Mouse (Mus musculus) monocyte, adult 2 months (primary cell): ENCODE results near the gene Ypel1.
A peak's percentile ranks its signal among the peaks of the same experiment; 100 is the strongest.

Source experiments
- DNase-seq, 2 experiments: peaks; one replicate each; pipeline ENCODE4 v3.0.0; 2022; ENCODE audit warnings: low spot score in 2 of 2, low read depth in 1 of 2

Gene Ypel1

GRCm38 (mm10) chr16:17086241-17086640 lies 16.7 kb downstream of the Ypel1 start:
- no peak for DNase-seq

DNA sequence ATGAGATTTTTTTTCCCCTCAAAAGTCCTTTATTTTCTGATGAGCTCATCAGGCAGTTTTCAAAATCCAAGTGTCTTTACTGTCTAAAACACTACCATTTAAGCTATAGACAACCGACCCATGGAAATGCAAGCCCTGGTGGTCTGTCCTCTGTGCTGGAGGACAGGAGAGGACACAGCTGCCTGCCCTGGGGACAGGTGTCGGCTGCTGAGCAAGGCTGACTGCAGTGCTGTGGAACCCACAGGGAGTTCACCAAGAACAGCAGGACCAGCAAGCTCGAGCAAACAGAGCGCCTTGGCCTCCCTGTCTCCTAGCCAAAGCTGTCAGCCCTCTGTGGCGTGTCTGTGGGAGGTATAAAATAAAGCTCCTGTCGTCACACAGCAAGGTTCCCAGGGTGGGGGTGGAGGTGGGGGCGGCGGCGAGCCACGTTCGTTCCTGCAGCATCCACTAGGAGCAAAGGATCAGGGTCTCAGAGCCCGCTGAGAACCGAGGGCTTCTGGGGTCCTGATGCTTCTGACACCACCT lies 17.2 kb downstream of the Ypel1 start:
- DNase-seq = no peak

GRCm38 (mm10) chr16:17088346-17088745 lies 18.9 kb downstream of the Ypel1 start:
- DNase-seq = no peak

DNA sequence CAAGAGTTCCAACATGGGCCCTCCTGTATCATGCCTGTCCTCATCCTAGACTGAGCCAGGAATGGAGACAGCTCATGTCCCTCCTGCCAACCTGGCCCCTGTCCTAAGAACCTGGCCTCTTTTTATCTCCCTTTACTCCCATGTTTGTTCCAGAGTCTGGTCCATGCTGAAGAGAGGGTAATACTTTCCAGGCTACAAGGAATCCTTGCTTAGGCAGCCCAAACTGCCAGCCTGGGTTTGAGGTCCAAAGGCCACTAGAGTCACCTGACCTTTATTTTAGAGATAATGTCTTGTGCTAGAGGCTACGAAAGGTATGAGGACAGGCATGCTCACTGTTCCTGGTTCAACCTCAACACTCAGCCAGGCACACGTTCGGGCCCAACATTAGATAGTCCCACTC lies 27.4 kb downstream of the Ypel1 start:
- DNase-seq = no peak

- DNase-seq = no peak
Measured at GRCm38 (mm10) chr16:17102630-17103220, 33.2 kb downstream of the Ypel1 start.

DNA sequence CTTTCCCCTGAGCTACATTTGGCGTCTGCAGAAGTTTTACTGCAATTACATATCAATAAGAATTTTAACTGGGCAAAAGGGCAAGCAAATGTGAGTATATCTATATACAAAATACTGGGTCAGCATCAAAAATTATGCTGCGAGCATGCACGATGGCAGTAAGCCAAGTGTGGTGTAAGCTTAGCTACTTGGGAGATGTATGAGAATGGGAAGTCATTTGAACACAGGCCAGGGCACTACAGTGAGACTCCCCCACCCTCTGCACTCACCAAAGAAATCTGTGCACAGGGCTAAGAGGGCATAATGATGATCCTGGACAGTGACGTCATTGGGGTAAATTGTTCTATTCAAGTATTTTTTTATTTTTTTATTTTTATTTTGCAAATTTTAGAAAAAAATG lies 35.1 kb downstream of the Ypel1 start:
- DNase-seq = no peak

- DNase-seq = peak; percentile 27 to 47
Measured at GRCm38 (mm10) chr16:17110771-17111743, 41.6 kb downstream of the Ypel1 start, which contains the start of gene Ppil2. Gene Ppil2 (minus strand): TSS chr16:17111257.

DNA sequence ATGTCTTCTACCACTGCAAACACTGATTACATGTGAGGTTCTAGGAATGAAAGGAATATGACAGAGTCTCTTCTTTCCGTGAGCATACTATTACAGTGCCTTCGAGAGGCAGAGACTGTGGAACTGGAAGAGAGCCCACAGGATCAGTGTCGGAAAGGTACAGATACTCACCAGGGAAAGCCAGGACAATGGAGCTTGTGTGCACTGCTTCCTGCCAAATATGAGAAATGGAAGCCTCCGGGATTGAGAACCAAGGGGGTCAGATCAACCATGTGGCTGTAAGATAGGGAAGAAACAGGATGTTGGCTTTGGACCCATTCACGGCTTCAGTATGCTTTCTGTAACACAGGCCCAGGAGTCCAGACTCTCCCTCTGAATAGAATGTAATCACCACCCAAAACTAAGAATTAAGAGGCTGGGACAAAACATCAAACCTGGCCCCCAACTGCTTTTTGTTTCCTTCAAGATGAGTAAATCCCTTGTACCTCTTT lies 47.9 kb downstream of the Ypel1 start:
- no peak for DNase-seq

GRCm38 (mm10) chr16:17121569-17121968 lies 52.1 kb downstream of the Ypel1 start:
- no peak for DNase-seq

GRCm38 (mm10) chr16:17124119-17124870 lies 54.8 kb downstream of the Ypel1 start:
- no peak for DNase-seq

DNA sequence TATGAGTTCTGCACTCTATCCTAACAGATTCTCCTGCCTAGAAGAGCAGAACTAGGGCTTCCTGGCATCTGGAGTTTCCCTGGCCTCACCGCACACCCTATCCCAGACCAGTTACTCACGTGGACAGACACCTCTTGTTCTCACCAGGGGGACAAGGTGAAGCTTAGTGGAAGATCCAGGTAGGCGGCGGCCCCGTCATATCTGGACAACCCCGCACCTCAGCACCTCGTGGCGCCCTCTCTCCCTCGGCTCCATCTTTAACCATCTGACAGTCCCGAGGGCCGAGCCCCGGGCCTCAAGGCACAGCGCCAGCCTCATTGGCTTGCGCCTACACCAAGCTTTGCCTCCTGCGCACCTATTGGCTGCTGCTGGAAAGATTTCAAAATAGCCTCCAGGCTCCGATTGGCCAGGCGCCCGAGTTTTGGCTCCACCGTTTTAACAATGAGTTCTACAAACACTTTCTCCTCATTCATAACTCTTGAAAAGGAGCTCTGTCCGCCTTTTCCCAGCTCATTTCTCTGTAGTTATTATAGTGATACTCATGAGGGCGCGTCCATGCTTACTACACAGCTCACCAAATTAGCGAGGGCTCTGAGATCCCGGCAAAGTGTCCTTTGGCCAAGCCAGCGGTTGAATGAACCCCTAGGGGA lies 55.5 kb downstream of the Ypel1 start, which contains the start of gene 2610318N02Rik:
2610318N02Rik (minus strand) TSS at position 297 of the 650 bp plus-strand sequence.
- DNase-seq = peak; percentile 42 to 50

- DNase-seq = peak in 1 of 2 experiments; percentile 21
Measured at GRCm38 (mm10) chr16:17127292-17127691, 57.8 kb downstream of the Ypel1 start.

GRCm38 (mm10) chr16:17131191-17132088 lies 61.9 kb downstream of the Ypel1 start:
- no peak for DNase-seq

DNA sequence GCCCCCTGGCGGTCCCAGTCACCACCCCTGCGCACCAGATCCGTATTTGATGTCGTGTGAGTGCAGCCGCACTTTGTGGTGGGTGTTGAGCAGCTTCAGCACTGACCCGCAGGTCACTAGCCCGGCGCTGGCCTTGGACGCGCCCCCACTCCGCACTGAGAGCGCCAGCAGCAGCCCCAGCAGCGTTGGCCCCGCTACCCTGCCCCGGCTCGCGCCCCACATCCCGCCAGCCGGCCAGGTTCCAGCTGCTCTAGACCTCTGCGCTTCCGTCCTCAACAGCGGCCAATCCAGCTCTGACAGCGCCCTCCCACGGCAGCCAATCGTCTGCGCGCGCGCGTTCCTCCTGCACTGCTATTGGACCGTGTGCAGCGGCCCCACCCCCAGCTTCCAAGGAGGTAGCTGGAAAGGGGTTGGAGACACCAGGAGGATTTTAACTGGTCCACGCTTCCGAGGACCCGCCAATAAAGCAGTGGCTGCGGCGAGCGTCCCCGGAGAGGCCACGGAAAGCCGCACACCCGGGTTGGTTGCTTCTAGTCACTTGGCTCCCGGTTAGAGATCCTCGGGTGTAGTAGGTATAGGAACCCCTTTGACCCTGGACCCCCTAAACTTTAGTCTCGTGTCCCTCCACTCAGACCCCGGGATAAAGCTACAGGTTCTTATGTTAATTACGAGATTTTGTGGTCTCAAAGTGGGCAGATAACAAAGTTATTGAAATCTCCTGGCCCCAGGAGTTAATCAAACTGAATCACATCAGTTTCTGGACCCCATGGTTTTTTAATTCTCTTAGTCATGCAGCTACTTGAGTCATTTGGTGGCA lies 62.8 kb downstream of the Ypel1 start, which contains the start of gene Sdf2l1:
Sdf2l1 (minus strand) TSS at position 295 of the 817 bp plus-strand sequence.
- DNase-seq = peak; percentile 93

DNA sequence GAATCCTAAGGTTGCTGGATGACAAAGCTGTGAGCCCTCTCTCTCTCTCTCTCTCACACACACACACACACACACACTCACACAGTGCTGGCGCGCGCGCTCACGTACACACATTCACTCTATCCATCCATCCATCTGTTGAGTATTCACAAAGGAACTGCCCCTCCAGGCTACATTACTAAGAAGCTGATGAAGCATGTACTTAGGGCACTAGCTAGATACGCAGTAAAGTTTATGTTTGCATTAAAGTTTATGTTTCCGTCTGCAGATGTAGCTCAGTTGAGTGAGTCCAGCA lies 63.4 kb downstream of the Ypel1 start:
- DNase-seq = no peak
